Mouse (Mus musculus): ENCODE measurements around the gene Ctdsp1. TPM values are rescaled to one million over a fixed set of nuclear protein-coding genes. Genes with fewer than 3 reads are reported as not detected.

Gene Ctdsp1
- polyA plus RNA-seq (2014; fragmentation: Nextera tagmentation; extraction: Ambion mirVana) = 41.5 and 43.5 TPM in 2 replicates

- 2% methylated on average over 51 of the region's 51 CpGs for WGBS
- peak within 1 kb of the TSS; percentile 90 for H3K9ac ChIP-seq (ENCODE audit: low read length)
- peak within 1 kb of the TSS; percentile 91 for H3K4me3 ChIP-seq (ENCODE audit: low read depth, low read length)
- H3K36me3 ChIP-seq (ENCODE audit: control insufficient read depth, insufficient read depth, low read length) = peaks cover 7% of the 10 kb centered on the region; the same call in 1 of the 2 replicates
- H3K27me3 ChIP-seq (ENCODE audit: control insufficient read depth, insufficient read depth, low read length) = 0 out of 2 replicates have a peak, but pooled peaks cover 4% of the 10 kb centered on the region
- peak within 1 kb of the TSS; percentile 86 for H3K27ac ChIP-seq (ENCODE audit: low read depth, low read length)
- peak; percentile 68 for ATAC-seq (ENCODE audit: insufficient read depth, low FRiP score, low TSS enrichment)
- H3K4me1 ChIP-seq (ENCODE audit: control insufficient read depth, insufficient read depth, low read length) = peaks cover 14% of the 10 kb centered on the region
- peak; percentile 98 for DNase-seq (ENCODE audit: low spot score)
- H3K9me3 ChIP-seq (ENCODE audit: control insufficient read depth, low read length) = no peaks in the 10 kb centered on the region
- H3K4me2 ChIP-seq (ENCODE audit: low read depth) = peak within 1 kb of the TSS; percentile 88
These were observed at the start of gene Ctdsp1 for GRCm38 (mm10) chr1:74390924-74391748. Gene Ctdsp1, plus strand, starts transcription at chr1:74391509.

GRCm38 (mm10) chr1:74341898-74342297 lies 49.4 kb upstream of the Ctdsp1 start:
- WGBS = 93% methylated on average over 7 of the region's 7 CpGs
- Histone ChIP-seq H3K27me3 (ENCODE audit: control insufficient read depth, insufficient read depth, low read length) (no peaks in the 10 kb centered on the region), H3K9ac (ENCODE audit: low read length) (no peak overlapping the region), H3K4me2 (ENCODE audit: low read depth) (no peak overlapping the region), H3K4me1 (ENCODE audit: control insufficient read depth, insufficient read depth, low read length) (no peaks in the 10 kb centered on the region), H3K4me3 (ENCODE audit: low read depth, low read length) (no peak overlapping the region), H3K9me3 (ENCODE audit: control insufficient read depth, low read length) (no peaks in the 10 kb centered on the region), H3K36me3 (ENCODE audit: control insufficient read depth, insufficient read depth, low read length) (no peaks in the 10 kb centered on the region), H3K27ac (ENCODE audit: low read depth, low read length) (no peak overlapping the region)
- no peak for DNase-seq (ENCODE audit: low spot score)
- ATAC-seq (ENCODE audit: insufficient read depth, low FRiP score, low TSS enrichment) = no peak

DNA sequence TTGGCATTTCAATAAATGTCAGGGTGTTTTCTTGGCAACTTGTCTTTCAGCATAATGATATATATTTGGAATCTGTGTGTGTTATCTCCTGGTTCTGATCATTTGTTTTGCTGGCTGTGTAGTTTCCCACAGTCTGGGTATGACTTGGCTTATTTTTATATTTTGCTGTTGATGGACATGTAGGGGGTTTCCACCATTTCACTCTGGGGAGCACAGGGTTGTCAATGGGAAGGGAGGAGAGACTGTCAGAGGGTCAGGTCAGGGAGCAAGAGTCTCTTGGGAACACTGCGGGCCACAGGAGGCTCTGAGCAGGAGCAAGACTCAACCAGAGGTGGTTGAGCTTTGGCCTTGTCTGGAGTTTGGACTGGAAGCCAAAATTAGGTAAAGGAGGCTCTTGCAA lies 49.0 kb upstream of the Ctdsp1 start:
- WGBS = 96% methylated on average over 1 of the region's 1 CpGs

DNA sequence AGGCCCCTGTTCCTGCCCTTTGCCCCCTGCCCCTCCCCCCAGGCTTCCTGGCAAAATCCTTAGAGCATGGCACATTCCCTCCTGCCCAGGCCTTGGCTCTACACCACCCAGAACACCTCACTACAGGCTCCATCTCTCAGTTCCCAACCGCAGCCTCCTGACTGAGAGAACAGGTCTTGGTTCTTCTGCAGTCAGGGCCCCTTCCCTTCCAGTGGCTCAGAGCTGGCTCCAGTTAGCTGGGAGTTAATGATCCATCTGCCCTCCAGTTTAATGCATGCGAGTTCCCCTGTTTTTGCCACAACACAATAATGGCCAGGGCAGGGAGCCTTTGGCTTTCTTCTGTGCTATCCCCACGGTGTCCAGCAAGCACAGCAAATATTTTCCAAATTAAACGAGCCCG lies 48.1 kb upstream of the Ctdsp1 start:
- no peak overlapping the region for H3K9ac ChIP-seq (ENCODE audit: low read length)
- DNase-seq (ENCODE audit: low spot score) = no peak
- H3K27ac ChIP-seq (ENCODE audit: low read depth, low read length) = no peak overlapping the region
- H3K4me3 ChIP-seq (ENCODE audit: low read depth, low read length) = no peak overlapping the region
- H3K27me3 ChIP-seq (ENCODE audit: control insufficient read depth, insufficient read depth, low read length) = no peaks in the 10 kb centered on the region
- H3K36me3 ChIP-seq (ENCODE audit: control insufficient read depth, insufficient read depth, low read length) = no peaks in the 10 kb centered on the region
- no peak overlapping the region for H3K4me2 ChIP-seq (ENCODE audit: low read depth)
- no peaks in the 10 kb centered on the region for H3K9me3 ChIP-seq (ENCODE audit: control insufficient read depth, low read length)
- no peaks in the 10 kb centered on the region for H3K4me1 ChIP-seq (ENCODE audit: control insufficient read depth, insufficient read depth, low read length)
- WGBS = 67% methylated on average over 5 of the region's 5 CpGs
- ATAC-seq (ENCODE audit: insufficient read depth, low FRiP score, low TSS enrichment) = no peak

More for the DNA sequence above, 49.0 kb upstream of the Ctdsp1 start:
- Histone ChIP-seq H3K27me3 (ENCODE audit: control insufficient read depth, insufficient read depth, low read length) (no peaks in the 10 kb centered on the region), H3K4me1 (ENCODE audit: control insufficient read depth, insufficient read depth, low read length) (no peaks in the 10 kb centered on the region), H3K27ac (ENCODE audit: low read depth, low read length) (no peak overlapping the region), H3K4me3 (ENCODE audit: low read depth, low read length) (no peak overlapping the region), H3K9ac (ENCODE audit: low read length) (no peak overlapping the region), H3K9me3 (ENCODE audit: control insufficient read depth, low read length) (no peaks in the 10 kb centered on the region), H3K4me2 (ENCODE audit: low read depth) (no peak overlapping the region), H3K36me3 (ENCODE audit: control insufficient read depth, insufficient read depth, low read length) (no peaks in the 10 kb centered on the region)
- DNase-seq (ENCODE audit: low spot score) (no peak), ATAC-seq (ENCODE audit: insufficient read depth, low FRiP score, low TSS enrichment) (no peak)

DNA sequence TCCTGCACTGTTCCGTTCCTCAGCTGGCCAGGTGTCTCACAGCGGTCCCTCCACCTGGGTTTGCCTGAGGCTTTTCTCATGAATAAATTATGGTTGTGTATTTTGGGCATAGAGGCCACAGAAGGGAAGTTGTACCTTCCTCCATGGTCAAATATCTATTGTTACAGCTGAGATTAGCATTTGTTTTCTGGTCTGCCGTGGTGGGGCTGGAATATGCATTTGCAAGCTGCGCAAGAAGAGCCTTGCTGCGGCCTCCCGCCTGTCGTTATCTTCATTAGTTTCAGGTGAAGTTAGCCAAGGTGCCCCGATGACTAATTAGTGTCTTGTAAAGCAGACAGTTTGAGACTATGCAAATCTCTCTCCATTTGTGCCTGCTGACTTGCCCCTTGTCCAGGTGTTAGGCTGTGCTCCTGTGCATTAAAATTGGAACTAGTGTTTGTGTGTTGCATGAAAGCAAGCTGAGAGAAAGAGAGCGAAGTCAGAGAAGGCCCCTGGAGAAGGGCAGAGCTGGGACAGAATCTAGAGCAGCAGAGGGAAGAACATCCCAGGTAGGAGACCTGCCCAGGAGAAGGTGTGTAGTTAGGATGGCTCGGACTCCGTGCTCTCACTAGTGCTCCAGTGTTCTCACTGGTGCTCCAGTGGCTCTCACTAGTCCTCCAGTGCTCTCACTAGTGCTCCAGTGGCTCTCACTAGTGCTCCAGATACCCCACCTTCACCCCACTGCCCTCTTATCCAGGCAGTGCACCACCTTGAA lies 47.0 kb upstream of the Ctdsp1 start:
- no peak overlapping the region for H3K4me3 ChIP-seq (ENCODE audit: low read depth, low read length)
- no peak overlapping the region for H3K9ac ChIP-seq (ENCODE audit: low read length)
- H3K27ac ChIP-seq (ENCODE audit: low read depth, low read length) = no peak overlapping the region
- DNase-seq (ENCODE audit: low spot score) = no peak
- no peaks in the 10 kb centered on the region for H3K27me3 ChIP-seq (ENCODE audit: control insufficient read depth, insufficient read depth, low read length)
- H3K4me2 ChIP-seq (ENCODE audit: low read depth) = no peak overlapping the region
- 81% methylated on average over 11 of the region's 11 CpGs for WGBS
- H3K9me3 ChIP-seq (ENCODE audit: control insufficient read depth, low read length) = no peaks in the 10 kb centered on the region
- no peaks in the 10 kb centered on the region; the same call in 1 of the 2 replicates for H3K36me3 ChIP-seq (ENCODE audit: control insufficient read depth, insufficient read depth, low read length)
- ATAC-seq (ENCODE audit: insufficient read depth, low FRiP score, low TSS enrichment) = no peak
- no peaks in the 10 kb centered on the region for H3K4me1 ChIP-seq (ENCODE audit: control insufficient read depth, insufficient read depth, low read length)

GRCm38 (mm10) chr1:74351185-74351769 lies 40.0 kb upstream of the Ctdsp1 start:
- WGBS = 93% methylated on average over 13 of the region's 13 CpGs
- no peak for DNase-seq (ENCODE audit: low spot score)
- no peak for ATAC-seq (ENCODE audit: insufficient read depth, low FRiP score, low TSS enrichment)
- Histone ChIP-seq H3K4me2 (ENCODE audit: low read depth) (no peak overlapping the region), H3K9me3 (ENCODE audit: control insufficient read depth, low read length) (no peaks in the 10 kb centered on the region), H3K4me1 (ENCODE audit: control insufficient read depth, insufficient read depth, low read length) (no peaks in the 10 kb centered on the region), H3K4me3 (ENCODE audit: low read depth, low read length) (no peak overlapping the region), H3K9ac (ENCODE audit: low read length) (no peak overlapping the region), H3K27ac (ENCODE audit: low read depth, low read length) (no peak overlapping the region), H3K36me3 (ENCODE audit: control insufficient read depth, insufficient read depth, low read length) (no peaks in the 10 kb centered on the region; the same call in 1 of the 2 replicates), H3K27me3 (ENCODE audit: control insufficient read depth, insufficient read depth, low read length) (no peaks in the 10 kb centered on the region)

- Histone ChIP-seq H3K9ac (ENCODE audit: low read length) (no peak overlapping the region), H3K27ac (ENCODE audit: low read depth, low read length) (no peak overlapping the region), H3K4me3 (ENCODE audit: low read depth, low read length) (no peak overlapping the region), H3K9me3 (ENCODE audit: control insufficient read depth, low read length) (no peaks in the 10 kb centered on the region), H3K4me2 (ENCODE audit: low read depth) (no peak overlapping the region), H3K36me3 (ENCODE audit: control insufficient read depth, insufficient read depth, low read length) (no peaks in the 10 kb centered on the region; the same call in 1 of the 2 replicates), H3K4me1 (ENCODE audit: control insufficient read depth, insufficient read depth, low read length) (no peaks in the 10 kb centered on the region), H3K27me3 (ENCODE audit: control insufficient read depth, insufficient read depth, low read length) (no peaks in the 10 kb centered on the region)
- DNase-seq (ENCODE audit: low spot score) (no peak), ATAC-seq (ENCODE audit: insufficient read depth, low FRiP score, low TSS enrichment) (no peak)
- 79% methylated on average over 5 of the region's 5 CpGs for WGBS
These were observed 38.7 kb upstream of the Ctdsp1 start for GRCm38 (mm10) chr1:74352532-74353096.

DNA sequence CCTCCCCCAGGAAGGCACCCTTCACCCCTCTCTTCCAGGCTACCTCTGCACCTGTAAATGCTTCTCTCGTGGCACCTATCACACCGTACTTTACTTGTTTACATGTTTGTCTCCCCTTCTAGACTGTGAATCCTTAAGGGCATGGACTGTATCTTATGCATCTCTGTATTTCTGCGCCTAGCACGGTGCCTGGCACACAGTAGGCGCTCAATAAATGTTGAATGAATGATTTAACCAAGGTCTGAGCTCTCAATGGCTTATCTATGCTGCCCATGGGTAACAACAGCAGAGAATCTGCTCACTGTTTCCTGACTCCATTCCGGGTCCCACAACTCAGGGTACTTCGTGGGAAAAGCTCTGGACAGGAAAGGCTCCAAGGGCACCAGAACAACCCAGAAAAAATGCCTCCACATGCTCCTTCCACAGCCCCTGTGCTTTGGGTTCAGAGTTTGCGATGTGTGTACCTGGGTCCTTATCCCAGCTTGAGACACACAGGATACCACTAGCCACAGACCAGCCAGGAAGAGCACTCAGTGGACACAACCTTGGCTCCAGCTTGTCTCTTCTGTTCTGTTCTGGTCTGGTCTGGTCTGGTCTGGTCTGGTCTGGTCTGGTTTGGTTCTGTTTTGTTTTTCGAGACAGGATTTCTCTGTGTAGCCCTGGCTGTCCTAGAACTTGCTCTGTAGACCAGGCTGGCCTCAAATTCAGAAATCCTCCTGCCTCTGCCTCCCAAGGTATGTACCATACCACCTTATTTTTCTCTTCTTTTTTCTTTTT lies 37.7 kb upstream of the Ctdsp1 start:
- Histone ChIP-seq H3K4me3 (ENCODE audit: low read depth, low read length) (no peak overlapping the region), H3K27me3 (ENCODE audit: control insufficient read depth, insufficient read depth, low read length) (no peaks in the 10 kb centered on the region), H3K36me3 (ENCODE audit: control insufficient read depth, insufficient read depth, low read length) (no peaks in the 10 kb centered on the region; the same call in 1 of the 2 replicates), H3K27ac (ENCODE audit: low read depth, low read length) (no peak overlapping the region), H3K9ac (ENCODE audit: low read length) (no peak overlapping the region), H3K4me2 (ENCODE audit: low read depth) (no peak overlapping the region), H3K4me1 (ENCODE audit: control insufficient read depth, insufficient read depth, low read length) (no peaks in the 10 kb centered on the region), H3K9me3 (ENCODE audit: control insufficient read depth, low read length) (no peaks in the 10 kb centered on the region)
- DNase-seq (ENCODE audit: low spot score) = no peak
- no peak for ATAC-seq (ENCODE audit: insufficient read depth, low FRiP score, low TSS enrichment)
- 95% methylated on average over 9 of the region's 9 CpGs for WGBS

Measured in neural tube, embryonic 11.5 days (tissue).